Mouse (Mus musculus) thymus, adult 2 months (tissue): ENCODE results near the gene Lrrc4. TPM values are rescaled to one million over a fixed set of nuclear protein-coding genes. Genes with fewer than 3 reads are reported as not detected.

Experiments used
- DNase-seq: peaks from one replicate; pipeline ENCODE4 v3.0.0; 2021
- H3K27ac ChIP-seq: fragments of 200-500 bp; 2 replicates; pipeline ENCODE4 v1.5.1; 2012; ENCODE audit warnings: low read length, control low read depth; ENCODE audit not compliant: control insufficient read depth, insufficient read depth
- H3K27me3 ChIP-seq: fragments of 200-500 bp; 2 replicates; pipeline ENCODE4 v1.6.1; 2012; ENCODE audit warnings: mild to moderate bottlenecking, low read length, moderate library complexity, mixed read lengths; ENCODE audit not compliant: control insufficient read depth, insufficient read depth
- H3K36me3 ChIP-seq: fragments of 200-500 bp; 2 replicates; pipeline ENCODE4 v1.6.1; 2012; ENCODE audit warnings: mild to moderate bottlenecking, low read length, moderate library complexity; ENCODE audit not compliant: control insufficient read depth, insufficient read depth
- H3K4me1 ChIP-seq: fragments of 200-500 bp; replicated peaks from 2 replicates; pipeline ENCODE4 v1.6.1; 2012; ENCODE audit warnings: low read length; ENCODE audit not compliant: control insufficient read depth, insufficient read depth
- H3K4me3 ChIP-seq: fragments of 200-500 bp; 2 replicates; pipeline ENCODE4 v1.5.1; 2012; ENCODE audit warnings: mild to moderate bottlenecking, low read length, control low read depth, moderate library complexity; ENCODE audit not compliant: control insufficient read depth, insufficient read depth
- CTCF ChIP-seq: fragments of 200-500 bp; IDR thresholded peaks from 2 replicates; pipeline ENCODE4 v1.5.1; 2012; ENCODE audit warnings: mild to moderate bottlenecking, control low read depth, low read length, moderate library complexity, borderline replicate concordance; ENCODE audit not compliant: control insufficient read depth, poor library complexity, insufficient read depth; ENCODE audit errors: extremely low read depth
- POLR2A ChIP-seq: fragments of 200-500 bp; IDR thresholded peaks from 2 replicates; pipeline ENCODE4 v1.6.1; 2012; ENCODE audit warnings: mild to moderate bottlenecking, low read length, control low read depth, moderate library complexity; ENCODE audit not compliant: control insufficient read depth, poor library complexity, insufficient read depth; ENCODE audit errors: extremely low read depth
- WGBS: fragments of 180-500 bp; shearing (Covaris S2); methylation state at CpG from one replicate; pipeline ENCODE4 v1.1.7; 2018; 5-methylcytosine and 5-hydroxymethylcytosine counted together
- polyA plus RNA-seq: library from polyadenylated mRNA; depleted of rRNA; stranded (reverse); fragments of >200 nt; gene quantifications from 2 replicates; pipeline ENCODE4 v1.2.3, GENCODE M21; 2012

The Lrrc4 gene
- polyA plus RNA-seq, 1 experiment, result 0.67 TPM

GRCm38 (mm10) chr6:28749224-28749623, 82.3 kb downstream of the Lrrc4 start:
- Histone ChIP-seq H3K27ac (no peak overlapping the region), H3K36me3 (0 out of 2 replicates have a peak, but pooled peaks cover 4% of the 10 kb centered on the region), H3K4me1 (no peaks in the 10 kb centered on the region), H3K4me3 (no peak overlapping the region), H3K27me3 (no peaks in the 10 kb centered on the region)
- DNase-seq, result no peak
- no peak for TF ChIP-seq CTCF
- no peak for TF ChIP-seq POLR2A
- 93% methylated on average over 3 of the region's 3 CpGs for WGBS

- Histone ChIP-seq H3K27ac (no peak overlapping the region), H3K36me3 (0 out of 2 replicates have a peak, but pooled peaks cover 4% of the 10 kb centered on the region), H3K4me1 (no peaks in the 10 kb centered on the region), H3K4me3 (no peak overlapping the region), H3K27me3 (no peaks in the 10 kb centered on the region)
- 95% methylated on average over 14 of the region's 14 CpGs for WGBS
- TF ChIP-seq CTCF (no peak), POLR2A (no peak)
- no peak for DNase-seq
Measured at GRCm38 (mm10) chr6:28747931-28748670, 83.4 kb downstream of the Lrrc4 start.

GRCm38 (mm10) chr6:28747025-28747424, 84.5 kb downstream of the Lrrc4 start:
- 94% methylated on average over 5 of the region's 5 CpGs for WGBS
- H3K27me3 ChIP-seq, result no peaks in the 10 kb centered on the region
- H3K4me3 ChIP-seq, result no peak overlapping the region
- no peak overlapping the region for H3K27ac ChIP-seq
- DNase-seq, result no peak
- TF ChIP-seq POLR2A (no peak), CTCF (no peak)
- H3K4me1 ChIP-seq, result no peaks in the 10 kb centered on the region
- H3K36me3 ChIP-seq, result 0 out of 2 replicates have a peak, but pooled peaks cover 4% of the 10 kb centered on the region

- no peak overlapping the region for H3K4me3 ChIP-seq
- no peaks in the 10 kb centered on the region for H3K27me3 ChIP-seq
- H3K4me1 ChIP-seq, result no peaks in the 10 kb centered on the region
- WGBS, result 99% methylated on average over 7 of the region's 7 CpGs
- no peak overlapping the region for H3K27ac ChIP-seq
- H3K36me3 ChIP-seq, result 0 out of 2 replicates have a peak, but pooled peaks cover 4% of the 10 kb centered on the region
- DNase-seq, result no peak
- TF ChIP-seq CTCF, result no peak
Measured at GRCm38 (mm10) chr6:28745864-28746263, 85.7 kb downstream of the Lrrc4 start.

- no peak for DNase-seq
- WGBS, result 92% methylated on average over 1 of the region's 1 CpGs
- Histone ChIP-seq H3K27ac (no peak overlapping the region), H3K4me1 (no peaks in the 10 kb centered on the region), H3K36me3 (0 out of 2 replicates have a peak, but pooled peaks cover 4% of the 10 kb centered on the region), H3K4me3 (no peak overlapping the region), H3K27me3 (no peaks in the 10 kb centered on the region)
- no peak for TF ChIP-seq POLR2A
- no peak for TF ChIP-seq CTCF
Measured at GRCm38 (mm10) chr6:28743586-28743985, 88.0 kb downstream of the Lrrc4 start.

- TF ChIP-seq POLR2A (no peak), CTCF (no peak)
Measured at GRCm38 (mm10) chr6:28737601-28738000, 93.9 kb downstream of the Lrrc4 start.

More at GRCm38 (mm10) chr6:28737601-28738000, 93.9 kb downstream of the Lrrc4 start:
- Histone ChIP-seq H3K4me1 (no peaks in the 10 kb centered on the region), H3K4me3 (no peak overlapping the region), H3K27ac (no peak overlapping the region), H3K36me3 (no peaks in the 10 kb centered on the region), H3K27me3 (no peaks in the 10 kb centered on the region)
- 94% methylated on average over 1 of the region's 1 CpGs for WGBS
- no peak for DNase-seq
